Mouse (Mus musculus) frontal cortex, postnatal 14 days (tissue): ENCODE data around the gene Tbc1d32.

Source experiments
- DNase-seq, 2 experiments: peaks; one replicate each; pipeline ENCODE4 v3.0.0; 2022; ENCODE audit warnings: low spot score in 2 of 2

Gene Tbc1d32

GRCm38 (mm10) chr10:56106996-56107334, 121.5 kb downstream of the Tbc1d32 start:
- no peak for DNase-seq

DNA sequence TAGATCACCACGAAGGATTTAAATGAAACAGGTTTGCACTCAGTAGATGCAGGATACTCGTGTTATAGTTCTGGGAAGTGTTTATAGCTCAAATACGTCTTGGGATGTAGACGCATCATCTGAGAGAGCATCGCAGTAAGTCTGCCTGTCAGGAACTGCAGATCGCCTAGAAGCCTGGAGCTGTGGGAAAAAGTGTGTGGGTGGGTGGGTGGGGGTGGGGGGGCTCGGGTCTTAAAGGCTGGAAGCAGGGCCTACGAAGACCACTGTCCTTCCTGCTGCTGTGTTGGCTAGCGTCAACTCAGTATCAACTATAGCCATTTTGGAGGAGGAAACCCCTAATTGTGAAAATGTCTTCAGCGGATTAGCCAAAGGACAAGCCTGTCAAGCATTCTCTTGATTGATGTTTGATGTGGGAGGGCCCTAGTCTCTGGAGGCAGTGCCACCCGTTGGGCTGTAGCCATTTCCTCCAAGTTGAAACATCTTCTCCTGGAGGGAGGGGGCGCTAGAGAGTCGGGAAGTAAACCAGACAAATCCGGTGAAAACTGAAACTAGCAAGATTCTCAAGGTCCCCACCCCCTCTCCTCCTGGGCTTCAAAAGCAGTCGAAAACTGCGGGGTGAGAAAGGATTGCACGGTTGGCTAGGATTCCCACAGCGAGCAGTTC, 122.0 kb downstream of the Tbc1d32 start, which contains the start of gene Msl3l2:
Gene Msl3l2 (plus strand): TSS at position 585 of the 663 bp plus-strand sequence.
- DNase-seq = peak; percentile 83 to 90

- DNase-seq = no peak
Measured at GRCm38 (mm10) chr10:56099641-56100310, 128.7 kb downstream of the Tbc1d32 start.

DNA sequence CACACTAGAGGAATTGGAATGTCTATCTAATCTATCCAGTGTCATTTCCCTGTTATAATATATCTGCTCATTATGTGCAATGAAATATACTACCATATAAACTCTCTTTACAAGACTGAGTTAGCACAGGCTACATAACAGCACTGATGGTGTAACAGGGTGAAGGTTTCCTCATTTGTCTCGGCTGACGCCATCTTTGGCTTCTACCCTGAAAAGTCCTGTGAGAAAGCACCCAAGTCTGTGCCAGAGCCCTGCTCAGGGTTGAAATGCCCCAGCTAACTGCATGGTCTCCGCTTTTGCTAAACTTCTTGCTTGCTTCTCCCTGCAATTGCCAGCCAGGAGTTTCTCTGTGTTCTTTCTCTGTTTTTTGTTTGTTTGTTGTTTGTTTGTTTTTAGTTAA, 129.4 kb downstream of the Tbc1d32 start:
- no peak for DNase-seq

DNA sequence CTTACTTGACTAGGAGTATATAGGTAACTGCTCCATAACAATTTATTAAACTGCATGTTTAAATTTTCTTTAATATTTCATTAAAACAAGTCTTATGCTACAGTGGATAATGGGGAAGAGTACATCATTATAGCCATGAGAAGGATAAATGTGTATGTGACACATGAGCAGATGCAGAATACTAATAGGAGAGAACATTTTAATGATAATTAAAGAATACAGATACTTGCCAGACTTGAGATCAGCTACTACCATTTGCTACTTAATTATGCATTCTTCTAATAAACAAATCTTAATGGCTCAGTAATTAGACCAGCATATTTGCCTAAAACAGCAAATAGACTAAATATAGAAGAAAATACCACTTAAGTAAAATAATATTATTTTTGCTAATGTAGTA, 131.7 kb downstream of the Tbc1d32 start:
- DNase-seq = no peak

DNA sequence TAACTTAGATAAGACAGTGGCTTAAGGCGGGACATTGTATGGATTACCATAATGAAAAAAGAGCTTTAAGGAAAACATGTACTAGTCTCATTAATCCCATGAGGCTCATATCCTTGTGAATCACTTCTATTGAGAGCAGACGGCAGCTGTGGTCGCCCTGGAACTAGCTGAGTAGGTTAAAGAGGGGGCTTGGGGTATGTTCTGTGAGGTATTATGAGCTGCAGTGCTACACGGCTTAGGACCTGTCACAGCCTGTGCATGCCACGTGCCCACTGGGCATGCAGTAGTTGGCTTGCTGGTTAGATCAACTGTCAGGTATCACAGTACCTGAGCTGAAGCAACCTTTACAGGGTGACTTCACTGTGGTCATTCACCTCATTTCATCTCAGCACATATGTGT, 133.9 kb downstream of the Tbc1d32 start:
- no peak for DNase-seq

- no peak for DNase-seq
Measured at GRCm38 (mm10) chr10:56089714-56090113, 138.8 kb downstream of the Tbc1d32 start.

DNA sequence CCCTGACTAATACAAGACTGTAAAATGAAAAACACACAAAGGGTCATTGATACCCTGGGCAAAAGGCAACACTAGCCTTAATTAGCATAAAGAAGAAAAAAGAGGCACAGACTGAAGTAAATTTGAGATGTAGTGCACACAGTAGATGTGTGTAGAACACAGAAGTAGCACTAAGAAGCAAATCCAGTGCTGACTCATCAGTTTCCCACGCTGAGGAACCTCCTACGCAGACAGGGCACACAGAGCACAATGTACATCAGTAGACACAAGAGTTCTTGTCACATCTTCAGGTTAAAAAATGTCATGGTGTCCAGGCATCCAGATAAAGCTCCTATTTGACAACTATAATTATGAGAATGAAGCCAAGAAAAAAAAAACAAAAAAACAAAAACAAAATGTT, 165.7 kb downstream of the Tbc1d32 start:
- no peak for DNase-seq

DNA sequence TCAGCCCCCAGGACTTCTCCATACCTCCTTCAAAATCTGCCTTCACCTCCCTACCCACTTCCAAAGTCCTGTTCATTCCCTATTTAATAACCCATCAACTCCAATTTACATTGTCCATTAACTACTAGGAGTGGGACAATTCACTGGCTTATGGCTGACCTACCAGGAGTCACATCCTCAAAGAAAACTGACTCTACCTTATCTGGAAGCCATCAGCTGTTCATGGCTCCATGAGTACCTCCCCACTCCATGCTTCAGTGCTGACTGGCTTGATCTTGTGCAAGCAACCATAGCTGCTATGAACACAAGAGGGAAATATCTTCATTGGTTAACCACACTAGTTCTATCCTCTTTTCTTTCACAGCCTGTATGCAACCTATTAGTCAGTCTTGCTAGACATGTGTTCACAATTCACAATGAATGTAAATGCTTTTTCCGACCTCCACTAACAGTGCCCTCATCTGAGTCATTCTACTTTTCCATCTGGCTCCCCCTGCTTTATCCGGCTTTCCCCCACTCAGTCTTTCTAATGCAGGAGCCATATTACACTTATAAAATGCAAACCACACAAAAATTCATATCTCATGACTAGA, 167.2 kb downstream of the Tbc1d32 start:
- DNase-seq = no peak

GRCm38 (mm10) chr10:56058979-56059422, 169.5 kb downstream of the Tbc1d32 start:
- no peak for DNase-seq

DNA sequence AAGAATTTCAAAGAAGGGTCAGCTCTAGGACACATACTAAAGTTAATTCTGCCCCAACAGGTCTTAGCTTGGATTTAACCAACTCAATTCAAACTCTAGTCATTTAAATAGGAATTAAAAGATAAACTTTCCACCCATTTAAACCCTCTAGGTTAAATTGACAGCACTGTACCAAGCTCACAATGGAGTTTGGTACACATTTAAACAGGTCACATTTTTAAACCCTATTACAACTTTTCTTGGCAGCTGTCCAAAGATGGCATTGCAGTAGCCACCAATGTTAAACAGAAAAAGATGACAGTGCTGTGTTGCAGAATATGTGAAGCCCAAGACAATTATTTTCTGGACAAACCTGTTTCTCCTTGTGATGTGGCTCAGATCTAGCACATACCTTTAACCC, 203.1 kb downstream of the Tbc1d32 start:
- no peak for DNase-seq

DNA sequence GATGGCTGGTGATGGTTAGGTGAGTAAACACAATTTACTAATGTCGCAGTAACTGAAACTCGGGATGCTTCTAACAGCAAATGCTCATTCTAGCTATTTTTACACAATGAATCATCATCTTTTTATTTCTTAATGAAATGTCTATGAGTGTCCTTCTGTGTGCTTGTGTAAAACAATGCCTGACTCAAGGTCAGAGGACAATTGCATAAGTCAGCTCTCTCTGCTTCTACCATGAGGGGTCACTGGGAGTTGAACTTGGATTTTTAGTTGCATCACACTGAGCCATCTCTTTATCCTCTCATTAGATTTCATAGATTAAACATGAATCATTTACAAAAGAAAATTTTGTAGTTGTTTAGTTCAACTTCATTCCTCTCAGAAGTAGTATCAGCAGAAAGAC, 203.9 kb downstream of the Tbc1d32 start:
- no peak for DNase-seq

- peak; percentile 6 to 46 for DNase-seq
Measured at GRCm38 (mm10) chr10:55979898-55980521, 248.5 kb downstream of the Tbc1d32 start.

- DNase-seq = no peak
Measured at GRCm38 (mm10) chr10:55978001-55978400, 250.5 kb downstream of the Tbc1d32 start.
